Mouse (Mus musculus): ENCODE results near the gene Npy.

Gene Npy

DNA sequence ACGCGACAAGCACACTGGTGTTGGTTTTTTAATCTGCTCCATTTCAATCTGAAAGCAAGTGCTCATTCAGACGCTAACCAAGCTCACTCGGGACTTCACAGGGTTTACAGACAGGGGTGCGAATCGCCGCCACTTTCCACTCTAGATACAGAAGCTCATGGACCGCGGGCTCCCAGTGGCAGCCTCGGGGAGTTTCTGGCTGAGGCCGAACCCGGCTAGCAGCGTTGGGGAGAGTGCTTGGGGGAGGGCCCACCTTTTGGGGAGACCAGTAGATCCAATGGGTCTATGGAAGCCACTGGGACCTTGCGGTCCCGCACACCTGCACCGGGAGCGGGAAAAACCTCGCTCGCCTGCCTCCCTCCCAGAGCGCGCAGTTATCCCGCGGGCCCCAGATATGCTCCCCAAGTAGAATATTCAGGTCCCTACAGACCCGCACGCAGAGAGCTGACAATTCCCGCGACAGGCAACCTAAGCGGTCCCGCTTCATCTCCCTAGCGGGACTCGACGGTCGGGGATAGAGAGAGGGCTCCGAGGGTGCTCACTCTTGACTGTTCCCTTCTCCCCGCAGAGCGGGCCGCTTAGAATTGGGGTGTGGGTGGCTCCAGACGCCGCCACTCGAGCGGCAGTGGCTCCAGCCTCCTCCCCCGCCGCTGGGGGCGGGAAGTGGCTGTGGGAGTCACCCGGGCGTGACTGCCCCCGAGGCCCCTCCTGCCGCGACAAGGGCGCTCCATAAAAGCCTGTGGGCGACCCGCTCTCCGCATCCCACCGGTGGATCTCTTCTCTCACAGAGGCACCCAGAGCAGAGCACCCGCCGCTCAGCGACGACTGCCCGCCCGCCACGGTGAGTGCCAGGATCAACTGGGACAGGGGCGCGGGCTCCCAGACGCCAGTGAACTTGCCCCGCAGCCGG is at the start of gene Npy:
Gene Npy, plus strand, starts transcription at position 750 of the 910 bp plus-strand sequence.
- in situ Hi-C loops (cut with MboI, MseI): no loop called here

DNA sequence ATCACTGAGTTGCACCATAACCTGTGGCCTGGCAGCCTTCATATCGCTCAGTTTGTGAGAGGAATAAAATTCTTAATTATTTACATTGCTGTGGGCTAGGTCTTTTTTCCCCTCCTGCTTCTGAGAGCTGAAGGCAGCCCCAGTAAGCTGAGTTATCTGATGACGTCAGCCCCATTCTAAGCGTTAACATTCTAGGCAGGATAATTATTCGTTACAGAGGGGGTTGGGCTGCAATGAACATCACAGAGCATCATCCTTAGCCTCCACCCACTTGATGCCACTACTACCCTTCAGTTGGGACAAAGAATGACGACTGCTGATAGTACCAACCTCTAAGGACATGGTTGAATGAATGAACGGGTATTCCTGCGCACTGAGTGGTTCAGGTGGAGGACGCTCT is 47.5 kb upstream of the Npy start:
- in situ Hi-C loops (cut with MboI, MseI): no loop called here

GRCm38 (mm10) chr6:49778109-49778508 is 44.4 kb upstream of the Npy start:
- in situ Hi-C loops (cut with MboI, MseI): no loop called here

- in situ Hi-C loops (cut with MboI, MseI): no loop called here
Measured at GRCm38 (mm10) chr6:49778729-49779128, 43.8 kb upstream of the Npy start.

DNA sequence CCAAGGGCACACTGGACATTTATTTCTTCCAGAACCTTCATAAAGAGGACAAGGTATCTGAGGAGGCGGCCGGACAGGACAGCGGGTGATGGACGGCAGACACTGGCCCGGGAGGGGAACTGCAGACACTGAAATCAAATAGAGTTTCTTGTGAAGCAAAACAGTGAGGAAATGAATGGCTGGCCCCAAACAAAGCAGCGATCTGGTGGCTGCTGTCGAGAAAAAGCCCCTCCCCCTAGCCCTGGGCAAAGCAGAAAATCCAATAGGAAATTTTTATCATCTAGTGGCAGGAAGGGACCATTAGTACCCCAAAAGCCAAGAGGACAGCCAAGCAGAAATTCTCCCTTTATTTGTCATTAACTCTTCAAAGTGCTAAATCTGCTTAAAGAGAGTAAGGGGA is 42.9 kb upstream of the Npy start:
- in situ Hi-C loops (cut with MboI, MseI): no loop called here

GRCm38 (mm10) chr6:49780846-49781400 is 41.6 kb upstream of the Npy start:
- in situ Hi-C loops (cut with MboI, MseI): no loop called here

- in situ Hi-C loops (cut with MboI, MseI): no loop called here
Measured at GRCm38 (mm10) chr6:49781852-49782251, 40.7 kb upstream of the Npy start.

DNA sequence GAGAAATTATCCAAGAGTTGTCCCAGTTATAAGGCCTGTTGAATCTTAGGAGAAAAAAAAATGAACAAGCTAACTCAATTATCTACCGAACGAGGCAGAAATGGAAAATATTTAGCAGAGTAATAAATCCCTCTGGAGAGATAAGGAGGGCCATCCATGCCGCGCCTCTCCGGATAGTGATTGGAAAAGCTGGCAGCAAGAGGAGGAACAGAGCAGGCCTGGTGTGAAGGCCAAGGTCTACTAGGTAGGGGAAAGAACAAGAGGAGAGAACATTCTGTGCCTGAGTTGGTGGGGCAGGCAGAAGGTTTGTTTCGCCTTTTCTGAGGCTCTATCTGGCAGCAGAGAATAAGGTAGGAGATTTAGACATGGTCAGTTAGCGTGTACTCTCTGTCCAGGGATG is 39.8 kb upstream of the Npy start:
- in situ Hi-C loops (cut with MboI, MseI): no loop called here

DNA sequence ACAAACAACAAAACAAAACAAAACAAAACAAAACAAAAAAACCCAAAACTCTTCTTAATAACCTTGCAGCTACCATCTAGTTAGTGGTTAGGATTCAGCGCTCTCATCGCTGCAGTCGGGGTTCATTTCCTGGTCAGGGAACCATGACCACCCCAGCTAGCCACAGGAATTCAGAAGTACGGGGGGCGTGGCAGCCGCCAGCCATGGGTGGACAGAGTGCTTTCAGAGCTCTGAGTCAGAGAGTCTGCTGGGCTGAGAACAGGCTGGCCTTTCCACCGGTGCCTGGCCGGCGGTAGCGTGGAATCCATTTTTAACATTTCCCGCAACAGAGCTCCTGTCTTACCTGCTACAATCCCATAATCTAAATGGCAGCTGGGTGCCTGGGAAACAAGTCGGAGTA is 30.0 kb upstream of the Npy start:
- in situ Hi-C loops (cut with MboI, MseI): no loop called here

DNA sequence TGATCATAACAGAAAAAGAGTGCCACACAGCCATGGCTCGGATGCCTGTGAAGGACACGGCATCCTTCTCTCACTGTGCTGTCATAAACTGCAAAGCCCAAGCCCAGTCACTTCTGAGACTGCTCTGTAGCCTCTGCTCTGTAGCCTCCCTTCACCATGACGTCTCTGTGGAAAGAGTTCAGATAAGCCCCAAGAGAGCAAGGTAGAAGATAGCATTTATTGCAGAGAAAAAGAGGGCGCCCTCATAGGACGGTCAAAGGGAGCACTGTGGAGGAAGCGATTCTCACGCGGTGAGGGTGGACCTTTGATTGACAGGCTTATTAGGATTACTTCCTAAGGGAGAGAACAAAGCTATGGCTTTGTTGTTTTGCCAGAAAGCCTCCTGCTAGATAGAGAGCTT is 18.4 kb upstream of the Npy start:
- in situ Hi-C loops (cut with MboI, MseI): no loop called here

- in situ Hi-C loops (cut with MboI, MseI): no loop called here
Measured at GRCm38 (mm10) chr6:49808076-49808475, 14.4 kb upstream of the Npy start.

DNA sequence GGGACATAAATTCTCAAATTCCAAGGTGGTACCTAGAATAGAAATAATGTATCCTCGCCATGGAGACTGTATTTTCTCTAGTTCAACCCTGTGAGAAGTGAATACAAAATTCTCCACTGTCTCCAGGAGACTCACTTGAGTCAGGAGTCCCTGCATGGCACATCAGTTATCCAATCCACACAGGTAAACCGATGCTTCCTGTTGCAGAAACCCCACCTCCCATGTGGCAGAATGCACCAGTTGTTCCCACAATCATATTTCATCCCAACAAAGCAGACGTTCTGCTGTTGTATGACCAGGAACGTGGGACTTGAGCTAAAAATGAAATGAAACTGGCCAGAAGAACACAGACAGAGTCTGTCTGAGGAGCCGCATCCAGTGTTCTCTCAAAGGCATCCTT is 5.3 kb upstream of the Npy start:
- in situ Hi-C loops (cut with MboI, MseI): no loop called here

- in situ Hi-C loops (cut with MboI, MseI): no loop called here
Measured at GRCm38 (mm10) chr6:49817625-49818024, 4.9 kb upstream of the Npy start.

GRCm38 (mm10) chr6:49822871-49823230 is 341 bp downstream of the Npy start:
- in situ Hi-C loops (cut with MboI, MseI): no loop called here

DNA sequence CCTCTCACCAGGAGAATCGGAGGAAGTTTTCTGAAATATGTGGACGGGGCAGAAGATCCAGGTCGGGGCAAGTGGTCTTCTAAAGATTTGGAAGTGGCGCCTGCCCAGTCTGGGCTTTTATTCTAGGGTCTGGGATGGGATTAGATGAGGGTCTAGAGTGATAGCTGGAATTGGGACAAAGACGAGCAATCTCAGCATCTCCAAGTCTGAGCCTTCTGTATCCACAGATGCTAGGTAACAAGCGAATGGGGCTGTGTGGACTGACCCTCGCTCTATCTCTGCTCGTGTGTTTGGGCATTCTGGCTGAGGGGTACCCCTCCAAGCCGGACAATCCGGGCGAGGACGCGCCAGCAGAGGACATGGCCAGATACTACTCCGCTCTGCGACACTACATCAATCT is 861 bp downstream of the Npy start:
- in situ Hi-C loops (cut with MboI, MseI): no loop called here

DNA sequence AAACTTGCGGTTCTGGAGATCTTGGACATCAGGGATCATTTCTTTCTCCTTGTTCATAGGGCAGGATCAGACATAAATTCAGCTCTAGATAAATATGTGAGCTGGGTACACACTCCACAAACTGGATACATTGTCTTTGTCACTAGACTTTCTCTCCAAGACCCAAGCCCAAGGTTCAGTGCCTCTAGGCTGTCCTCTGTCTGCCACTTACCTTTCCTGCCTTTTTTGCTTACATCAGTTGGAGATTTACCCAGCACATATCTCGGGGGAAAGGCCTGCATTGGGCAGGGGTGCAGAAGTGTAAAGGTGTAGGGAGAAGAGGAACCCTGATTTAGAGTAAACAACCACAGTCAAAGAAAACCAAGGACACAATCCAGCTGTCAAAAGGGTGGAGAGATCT is 1.3 kb downstream of the Npy start:
- in situ Hi-C loops (cut with MboI, MseI): no loop called here

DNA sequence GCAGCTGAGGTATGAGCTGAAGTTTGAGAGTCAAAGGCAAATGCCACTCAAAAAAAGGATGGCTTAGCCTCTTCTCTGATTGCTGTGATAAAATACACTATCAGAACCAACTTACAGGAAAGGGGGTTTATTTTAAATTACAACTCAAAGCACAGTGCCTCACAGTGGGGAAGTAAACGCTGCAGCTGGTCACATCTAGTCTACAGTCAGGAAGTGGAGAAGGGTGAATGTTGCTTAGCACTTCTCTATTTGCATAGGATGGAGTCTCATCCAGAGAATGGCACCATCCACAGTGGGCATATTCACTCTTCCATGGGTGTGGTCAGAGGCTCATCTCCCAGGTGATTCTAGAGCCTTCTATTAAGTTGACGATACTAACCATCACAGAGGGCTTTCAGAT is 9.1 kb downstream of the Npy start:
- in situ Hi-C loops (cut with MboI, MseI): no loop called here

- in situ Hi-C loops (cut with MboI, MseI): no loop called here
Measured at GRCm38 (mm10) chr6:49856830-49857229, 34.3 kb downstream of the Npy start.

DNA sequence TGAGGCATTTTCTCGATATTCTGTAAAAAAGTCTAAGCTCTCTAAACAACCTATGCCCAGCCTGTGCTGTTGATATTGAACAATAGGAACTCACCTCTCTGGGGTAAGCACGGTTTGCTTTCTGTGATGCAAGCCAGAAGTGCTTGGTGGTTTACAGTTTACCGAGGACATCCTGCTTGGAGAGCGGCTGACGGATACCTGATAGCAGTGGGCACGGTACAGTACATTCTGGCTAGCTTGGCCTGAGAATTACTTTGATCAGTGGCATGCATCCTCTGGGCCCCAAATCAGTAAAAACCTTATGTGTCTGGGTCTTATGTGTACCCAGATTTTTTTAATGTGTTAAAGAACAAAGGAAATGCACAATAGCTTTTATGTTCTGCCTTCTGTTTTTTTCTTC is 45.1 kb downstream of the Npy start:
- in situ Hi-C loops (cut with MboI, MseI): no loop called here

DNA sequence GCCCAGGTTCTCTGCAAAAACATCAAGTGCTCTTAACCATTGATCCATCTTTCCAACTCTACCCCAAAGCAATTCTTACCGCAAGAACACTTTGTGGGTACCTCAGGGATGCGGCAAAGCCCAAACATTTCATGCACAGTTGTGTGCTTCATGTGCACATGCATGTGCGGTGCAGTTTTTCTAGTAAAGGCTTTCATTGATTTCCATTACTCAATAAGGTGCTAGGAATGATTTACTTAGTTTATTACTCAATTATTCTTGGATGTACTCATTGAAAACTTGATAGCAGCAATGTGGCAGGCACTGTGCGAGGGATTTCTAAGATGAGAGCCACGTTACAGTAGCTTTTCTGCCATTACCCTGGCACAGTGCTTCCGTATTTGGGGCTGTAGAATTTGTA is 48.6 kb downstream of the Npy start:
- in situ Hi-C loops (cut with MboI, MseI): no loop called here

DNA sequence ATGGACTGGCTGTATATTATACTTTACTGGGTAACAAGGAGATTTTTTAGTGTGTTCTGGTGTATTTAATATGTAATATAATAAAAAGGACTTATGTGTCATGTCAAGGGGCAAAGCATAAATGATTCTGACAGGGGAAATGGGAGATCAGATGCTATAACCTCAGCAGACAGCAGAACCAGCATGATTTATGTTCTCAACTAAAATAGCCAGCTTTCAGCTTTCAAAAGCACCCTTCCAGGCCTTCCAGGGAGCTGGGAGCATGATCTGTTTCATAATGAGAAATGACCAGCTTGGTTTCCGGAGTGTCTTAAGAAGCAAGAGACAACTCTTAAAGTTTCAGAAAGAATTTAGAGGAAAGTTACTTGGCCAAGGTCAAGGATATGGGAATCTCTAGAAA is 51.0 kb downstream of the Npy start:
- in situ Hi-C loops (cut with MboI, MseI): no loop called here

GRCm38 (mm10) chr6:49875160-49875559 is 52.6 kb downstream of the Npy start:
- in situ Hi-C loops (cut with MboI, MseI): no loop called here

GRCm38 (mm10) chr6:49875791-49876190 is 53.3 kb downstream of the Npy start:
- in situ Hi-C loops (cut with MboI, MseI): no loop called here

Measured in T-helper 2 cell (primary cell).